Mouse (Mus musculus) lung, postnatal 4 days (tissue): ENCODE measurements at regions not wholly inside any gene's neighbourhood (a gene's known extent, or its start where the extent isn't known, plus 50 kb on each side); places are given as distances from the start of the nearest gene placed in this dataset.

Experiments
- DNase-seq, 2 experiments: peaks; one replicate each; pipeline ENCODE4 v3.0.0; 2021

GRCm38 (mm10) chr5:72245382-72245781, 77.4 kb upstream of the Commd8 start:
- no peak for DNase-seq

- peak; percentile 47 to 74 for DNase-seq
These were observed 76.1 kb upstream of the Commd8 start for GRCm38 (mm10) chr5:72244134-72244533.

- no peak for DNase-seq
These were observed 75.0 kb upstream of the Commd8 start for GRCm38 (mm10) chr5:72242981-72243380.

- no peak for DNase-seq
These were observed 73.5 kb upstream of the Commd8 start for GRCm38 (mm10) chr5:72241451-72241850.

- no peak for DNase-seq
These were observed 72.3 kb upstream of the Commd8 start for GRCm38 (mm10) chr5:72240271-72240670.

GRCm38 (mm10) chr5:72227002-72227401, 59.0 kb upstream of the Commd8 start:
- DNase-seq: no peak

GRCm38 (mm10) chr5:72225576-72226298, 57.7 kb upstream of the Commd8 start:
- no peak for DNase-seq

GRCm38 (mm10) chr5:72225056-72225455, 57.1 kb upstream of the Commd8 start:
- DNase-seq: no peak

- DNase-seq: peak; percentile 40 to 52
These were observed 56.6 kb upstream of the Commd8 start for GRCm38 (mm10) chr5:72224551-72224966.

- DNase-seq: no peak
These were observed 54.9 kb upstream of the Commd8 start for GRCm38 (mm10) chr5:72222902-72223301.

GRCm38 (mm10) chr5:72219697-72220096, 51.7 kb upstream of the Commd8 start:
- peak; percentile 26 to 32 for DNase-seq

- no peak for DNase-seq
These were observed 51.3 kb upstream of the Commd8 start for GRCm38 (mm10) chr5:72219248-72219647.
